Mouse (Mus musculus) embryonic facial prominence, embryonic 14.5 days (tissue): ENCODE data around the gene Atp5l. TPM values are rescaled to one million over a fixed set of nuclear protein-coding genes. Genes with fewer than 3 reads are reported as not detected.

Experiments
- ATAC-seq: fragments of 200-750 bp; cut with Nextera tagmentation; 2 replicates; pipeline ENCODE4 v1.8.0; 2017; ENCODE audit warnings: low read depth, moderate number of reproducible peaks, moderate TSS enrichment
- DNase-seq: peaks from one replicate; pipeline ENCODE4 v3.0.0-alpha.2; 2015; ENCODE audit warnings: low spot score
- H3K27ac ChIP-seq: fragments of 300-500 bp; sonication (generic); replicated peaks from 2 replicates; pipeline ENCODE4 v1.5.1; 2014; ENCODE audit warnings: low read depth, mild to moderate bottlenecking, low read length, moderate library complexity
- H3K27me3 ChIP-seq: fragments of 300-500 bp; sonication (generic); replicated peaks from 2 replicates; pipeline ENCODE4 v1.6.1; 2014; ENCODE audit warnings: low read length; ENCODE audit not compliant: control insufficient read depth, insufficient read depth
- H3K36me3 ChIP-seq: fragments of 300-500 bp; sonication (generic); 2 replicates; pipeline ENCODE4 v1.6.1; 2014; ENCODE audit warnings: low read length, mixed read lengths; ENCODE audit not compliant: control insufficient read depth, insufficient read depth
- H3K4me1 ChIP-seq: fragments of 300-500 bp; sonication (generic); 2 replicates; pipeline ENCODE4 v1.6.1; 2014; ENCODE audit warnings: antibody characterized with exemption, low read length; ENCODE audit not compliant: control insufficient read depth, insufficient read depth
- H3K4me2 ChIP-seq: fragments of 300-500 bp; sonication (generic); 2 replicates; pipeline ENCODE4 v1.6.1; 2014; ENCODE audit warnings: low read depth, mild to moderate bottlenecking, low read length, moderate library complexity, mixed read lengths
- H3K4me3 ChIP-seq: fragments of 300-500 bp; sonication (generic); 2 replicates; pipeline ENCODE4 v1.5.1; 2014; ENCODE audit warnings: low read depth, mild to moderate bottlenecking, low read length
- H3K9ac ChIP-seq: fragments of 300-500 bp; sonication (generic); 2 replicates; pipeline ENCODE4 v1.6.1; 2014; ENCODE audit warnings: low read depth, mild to moderate bottlenecking, low read length, moderate library complexity, mixed read lengths
- H3K9me3 ChIP-seq: fragments of 300-500 bp; sonication (generic); 2 replicates; pipeline ENCODE4 v1.6.1; 2016; ENCODE audit warnings: low read length; ENCODE audit not compliant: control insufficient read depth
- WGBS: fragments of 180-500 bp; shearing (Covaris S2); extraction: QIAGEN DNeasy Blood & Tissue Kit; methylation state at CpG from one replicate; pipeline ENCODE4 v1.1.7; 2014; 5-methylcytosine and 5-hydroxymethylcytosine counted together
- polyA plus RNA-seq: library from polyadenylated mRNA; unstranded; fragments of >200 nt; fragmentation: Nextera tagmentation; extraction: Ambion mirVana; gene quantifications from 2 replicates; pipeline ENCODE4 v1.2.1, GENCODE M21; 2014

Atp5l gene
- polyA plus RNA-seq, 1 experiment from 2014 or later = 870 TPM

- no peaks in the 10 kb centered on the region for H3K36me3 ChIP-seq
- H3K27me3 ChIP-seq = no peaks in the 10 kb centered on the region
- 78% methylated on average over 7 of the region's 7 CpGs for WGBS
- no peak overlapping the region for H3K27ac ChIP-seq
- H3K4me2 ChIP-seq = no peak overlapping the region
- no peak for DNase-seq
- H3K4me3 ChIP-seq = no peak overlapping the region
- ATAC-seq = no peak
- H3K4me1 ChIP-seq = peaks cover 3% of the 10 kb centered on the region
- H3K9ac ChIP-seq = no peak overlapping the region
- H3K9me3 ChIP-seq = no peaks in the 10 kb centered on the region
These were observed 32.4 kb downstream of the Atp5l start for GRCm38 (mm10) chr9:44888114-44888624.

DNA sequence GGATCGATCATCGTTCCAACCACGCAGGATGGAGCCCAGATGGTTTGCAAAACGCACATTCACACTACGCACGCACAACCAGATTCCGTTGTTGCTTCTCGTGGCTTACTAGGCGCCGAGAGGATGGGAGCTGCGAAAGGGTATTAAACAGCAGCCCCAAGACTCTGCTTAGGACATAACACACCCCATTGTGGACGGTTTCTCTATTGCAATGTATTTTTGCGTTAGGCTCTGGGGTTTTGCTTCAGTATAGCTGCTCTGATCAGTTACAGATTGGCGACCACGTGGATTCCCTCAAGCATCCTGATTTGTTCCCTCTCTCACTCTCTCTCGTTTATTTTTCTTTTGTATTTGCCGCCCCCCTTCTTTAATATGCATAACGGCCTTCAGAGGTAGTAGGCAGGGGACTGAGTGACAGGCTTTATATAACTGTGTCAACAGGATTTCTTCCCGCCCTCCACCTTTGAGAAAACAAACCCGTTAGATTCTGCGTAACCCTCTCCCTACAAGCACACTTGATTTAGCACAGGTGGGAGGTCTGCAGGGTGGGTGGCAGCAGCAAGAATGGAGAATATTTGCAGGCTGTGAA lies 37.5 kb downstream of the Atp5l start:
- Histone ChIP-seq H3K36me3 (no peaks in the 10 kb centered on the region), H3K4me3 (peak overlapping the region; percentile 83), H3K4me2 (peak overlapping the region; percentile 96), H3K9me3 (no peaks in the 10 kb centered on the region), H3K4me1 (peaks cover 14% of the 10 kb centered on the region), H3K27me3 (no peaks in the 10 kb centered on the region), H3K27ac (peak overlapping the region; percentile 98), H3K9ac (peak overlapping the region; percentile 82)
- under 1% methylated on average over 21 of the region's 21 CpGs for WGBS
- DNase-seq (peak; percentile 64), ATAC-seq (no peak; the same call in 1 of the 2 replicates)

- Histone ChIP-seq H3K9me3 (no peaks in the 10 kb centered on the region), H3K27ac (peak overlapping the region; percentile 98), H3K4me1 (peaks cover 20% of the 10 kb centered on the region), H3K36me3 (no peaks in the 10 kb centered on the region), H3K4me3 (peak overlapping the region; percentile 83), H3K27me3 (no peaks in the 10 kb centered on the region), H3K4me2 (peak overlapping the region; percentile 96), H3K9ac (peak overlapping the region; percentile 82)
- ATAC-seq (peak; percentile 62), DNase-seq (peak; percentile 84)
- WGBS = 0% methylated on average over 21 of the region's 27 CpGs
These were observed 38.0 kb downstream of the Atp5l start for GRCm38 (mm10) chr9:44882436-44882980.

DNA sequence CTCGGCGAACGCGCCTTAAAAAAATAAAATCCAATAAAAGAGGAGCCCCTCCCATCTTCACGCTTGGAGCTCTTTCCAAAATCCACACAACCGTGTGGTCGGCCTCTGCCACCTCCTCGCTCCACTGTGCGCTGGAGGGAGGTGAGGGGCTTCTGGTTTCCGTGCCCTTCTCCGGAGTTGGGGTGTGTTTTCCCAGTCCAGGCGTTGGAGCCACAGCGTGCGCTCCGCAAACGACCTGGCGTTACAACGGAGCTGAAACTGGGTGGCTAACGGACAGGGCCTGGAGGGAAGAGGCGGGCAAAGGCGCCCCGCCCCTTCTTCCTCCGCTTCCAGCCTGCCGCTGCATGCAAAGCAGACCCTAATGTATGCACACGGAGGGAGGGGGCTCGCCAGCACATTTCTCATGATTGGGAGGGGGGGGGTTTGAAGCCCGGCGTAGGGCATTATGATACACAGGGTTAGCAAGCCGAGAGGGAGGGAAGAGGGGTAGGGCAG lies 38.6 kb downstream of the Atp5l start:
- ATAC-seq (peak; percentile 81), DNase-seq (peak; percentile 94)
- Histone ChIP-seq H3K9me3 (no peaks in the 10 kb centered on the region), H3K27ac (peak overlapping the region; percentile 98), H3K4me1 (peaks cover 21% of the 10 kb centered on the region), H3K36me3 (no peaks in the 10 kb centered on the region), H3K4me3 (peak overlapping the region; percentile 83), H3K9ac (peak overlapping the region; percentile 82), H3K27me3 (no peaks in the 10 kb centered on the region), H3K4me2 (peak overlapping the region; percentile 96)
- WGBS = 0% methylated on average over 25 of the region's 29 CpGs

DNA sequence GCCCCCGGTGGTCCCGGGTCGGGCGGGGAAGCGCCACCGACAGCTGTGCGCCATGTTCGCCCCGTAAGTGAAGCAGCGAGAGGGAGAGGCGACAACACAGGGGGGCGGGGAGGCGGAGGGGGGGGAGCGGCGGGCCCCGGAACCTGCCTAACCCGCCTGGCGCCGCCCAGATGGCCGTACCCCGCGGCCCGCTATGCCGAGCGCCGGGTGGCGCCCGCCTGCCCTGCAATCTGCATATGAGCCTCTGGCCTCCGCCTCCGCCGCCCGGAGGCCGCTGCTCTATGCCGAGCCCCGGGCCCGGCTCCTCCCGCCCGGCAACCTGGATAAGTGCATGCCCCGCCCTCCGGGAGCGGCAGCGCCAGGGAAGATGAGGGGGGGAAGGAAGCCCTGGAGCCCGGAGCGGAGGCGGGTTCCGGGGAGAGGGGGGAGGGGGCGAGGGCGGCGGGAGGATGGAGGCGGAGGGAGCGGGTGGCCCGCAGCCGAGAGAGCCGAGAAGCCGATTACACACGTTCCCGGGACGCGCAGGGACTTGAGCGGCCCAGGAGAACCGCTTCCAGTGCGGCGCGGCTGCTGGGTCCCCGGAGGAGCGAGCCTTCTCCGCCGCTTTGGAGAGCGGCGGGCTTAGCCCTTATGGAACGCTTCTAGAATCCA lies 39.2 kb downstream of the Atp5l start, which contains the start of gene Kmt2a:
TSS of gene Kmt2a (minus strand) at position 76 of the 651 bp plus-strand sequence.
- peak; percentile 79 for ATAC-seq
- H3K4me2 ChIP-seq = peak within 1 kb of the TSS; percentile 96
- peak within 1 kb of the TSS; percentile 94 for H3K9ac ChIP-seq
- DNase-seq = peak; percentile 97
- H3K27ac ChIP-seq = peak within 1 kb of the TSS; percentile 98
- no peaks in the 10 kb centered on the region for H3K36me3 ChIP-seq
- H3K9me3 ChIP-seq = no peaks in the 10 kb centered on the region
- H3K4me3 ChIP-seq = peak within 1 kb of the TSS; percentile 83
- H3K27me3 ChIP-seq = no peaks in the 10 kb centered on the region
- under 1% methylated on average over 23 of the region's 71 CpGs for WGBS
- H3K4me1 ChIP-seq = peaks cover 21% of the 10 kb centered on the region

GRCm38 (mm10) chr9:44880309-44881081 lies 40.0 kb downstream of the Atp5l start:
- Histone ChIP-seq H3K27me3 (no peaks in the 10 kb centered on the region), H3K36me3 (no peaks in the 10 kb centered on the region), H3K9me3 (no peaks in the 10 kb centered on the region), H3K4me3 (peak overlapping the region; percentile 83), H3K4me1 (peaks cover 21% of the 10 kb centered on the region), H3K4me2 (peak overlapping the region; percentile 96), H3K9ac (peak overlapping the region; percentile 94), H3K27ac (peak overlapping the region; percentile 98)
- DNase-seq = peak; percentile 49
- peak; percentile 1 for ATAC-seq
- under 1% methylated on average over 33 of the region's 44 CpGs for WGBS

GRCm38 (mm10) chr9:44879694-44880271 lies 40.8 kb downstream of the Atp5l start:
- peak overlapping the region; percentile 98 for H3K27ac ChIP-seq
- DNase-seq = peak; percentile 65
- peaks cover 21% of the 10 kb centered on the region for H3K4me1 ChIP-seq
- peak overlapping the region; percentile 96 for H3K4me2 ChIP-seq
- no peaks in the 10 kb centered on the region for H3K9me3 ChIP-seq
- WGBS = 0% methylated on average over 13 of the region's 13 CpGs
- peak overlapping the region; percentile 83 for H3K4me3 ChIP-seq
- peak overlapping the region; percentile 94 for H3K9ac ChIP-seq
- no peaks in the 10 kb centered on the region for H3K27me3 ChIP-seq
- no peak for ATAC-seq
- H3K36me3 ChIP-seq = no peaks in the 10 kb centered on the region
